Mouse (Mus musculus) testis, postnatal 10 days (tissue): ENCODE data around the gene Rbm8a.
A peak's percentile ranks its signal among the peaks of the same experiment; 100 is the strongest.

Experiments used
- DNase-seq: peaks from one replicate; pipeline ENCODE4 v3.0.0; 2021; ENCODE audit warnings: low spot score

Rbm8a gene

DNA sequence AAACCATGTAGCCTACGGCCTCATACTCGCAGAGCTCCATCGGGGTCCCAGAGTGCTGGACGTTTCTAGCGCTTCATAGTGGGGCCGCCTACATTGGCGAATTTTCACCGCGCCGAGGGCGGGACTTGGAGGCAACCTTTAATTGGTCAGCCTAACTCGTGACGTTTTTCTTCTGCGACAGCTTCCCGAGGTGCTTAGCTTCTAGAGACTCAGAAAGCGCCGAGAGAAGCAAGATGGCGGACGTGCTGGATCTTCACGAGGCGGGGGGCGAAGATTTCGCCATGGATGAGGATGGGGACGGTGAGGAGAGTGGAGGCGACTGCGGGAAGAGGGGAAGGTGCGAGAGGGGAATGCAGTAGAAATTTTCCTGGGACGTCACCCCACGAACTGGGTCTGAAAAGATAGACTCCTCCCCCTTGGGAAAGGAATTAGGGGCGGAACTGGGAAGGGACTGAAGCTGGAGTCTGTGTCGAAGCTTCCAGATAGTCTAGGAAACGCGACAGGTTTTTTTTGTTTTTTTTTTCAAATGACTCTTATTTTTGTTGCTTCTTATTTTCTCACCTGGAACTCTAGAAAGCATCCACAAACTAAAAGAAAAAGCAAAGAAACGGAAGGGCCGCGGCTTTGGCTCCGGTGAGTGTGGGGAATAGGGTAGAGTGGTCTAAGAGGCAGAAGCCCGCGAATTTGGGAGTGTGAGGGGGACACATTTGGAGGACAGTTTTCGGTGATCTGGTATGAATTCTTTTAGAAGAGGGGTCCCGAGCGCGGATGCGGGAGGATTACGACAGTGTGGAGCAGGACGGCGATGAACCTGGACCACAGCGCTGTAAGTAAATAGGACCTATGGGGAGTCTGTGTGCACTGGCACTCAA, at the start of gene Rbm8a:
TSS of gene Rbm8a (plus strand) at position 205 of the 872 bp plus-strand sequence.
- peak; percentile 95 for DNase-seq

DNA sequence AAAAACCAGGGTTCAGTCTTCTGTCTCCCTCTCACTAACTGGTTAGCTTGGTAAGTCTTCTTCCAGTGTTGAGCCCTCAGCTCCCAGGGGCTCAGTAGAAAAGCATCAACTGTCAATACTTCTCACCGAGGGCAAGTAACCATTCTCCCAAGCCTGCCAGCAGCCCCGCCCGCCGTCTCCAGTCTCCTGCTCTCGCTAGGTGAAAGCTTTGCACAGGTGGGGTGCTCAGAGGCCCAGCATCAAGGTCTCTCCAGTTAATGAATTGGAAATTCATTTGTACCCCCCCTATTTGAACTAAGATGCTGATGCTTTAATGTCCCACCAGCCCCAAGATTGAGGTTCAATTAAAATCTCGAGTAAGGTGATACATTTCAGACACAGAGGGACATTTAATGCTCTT, 48.6 kb upstream of the Rbm8a start:
- DNase-seq = peak; percentile 47

DNA sequence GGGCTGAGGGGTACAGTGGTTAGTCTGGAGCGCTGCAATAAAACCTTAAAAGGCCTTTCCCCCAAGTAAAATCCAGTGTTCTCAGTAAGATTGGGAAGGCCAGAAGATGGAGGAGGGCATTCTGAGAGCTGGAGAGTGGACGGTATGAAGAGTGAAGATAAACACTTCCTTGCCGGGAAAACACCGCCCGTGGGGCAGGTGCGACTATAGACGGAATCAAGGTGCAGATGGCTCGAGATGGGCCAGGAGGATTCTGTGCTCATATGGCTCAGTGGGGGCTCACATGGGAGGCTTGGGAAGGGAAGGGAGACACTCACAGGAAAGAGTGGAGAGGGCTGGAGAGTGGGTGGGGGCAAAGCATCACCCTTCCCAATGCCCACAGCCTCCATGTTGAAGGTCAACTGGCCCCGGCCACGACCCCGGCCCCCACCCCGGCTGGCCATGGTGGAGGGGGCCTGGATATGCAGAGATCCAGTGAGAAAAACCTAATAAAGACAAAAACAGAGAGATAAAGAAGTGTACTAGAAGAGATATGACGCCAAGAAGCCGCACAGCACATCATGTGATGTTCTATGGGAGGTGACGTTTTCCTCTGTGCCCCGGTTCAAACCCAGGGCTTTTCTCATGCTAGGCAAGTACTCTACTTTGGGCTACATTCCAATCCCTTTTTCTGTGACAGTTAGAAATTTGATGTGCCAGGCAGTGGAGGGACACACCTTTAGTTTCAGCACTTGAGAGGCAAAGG, 47.8 kb upstream of the Rbm8a start:
- peak; percentile 40 for DNase-seq

DNA sequence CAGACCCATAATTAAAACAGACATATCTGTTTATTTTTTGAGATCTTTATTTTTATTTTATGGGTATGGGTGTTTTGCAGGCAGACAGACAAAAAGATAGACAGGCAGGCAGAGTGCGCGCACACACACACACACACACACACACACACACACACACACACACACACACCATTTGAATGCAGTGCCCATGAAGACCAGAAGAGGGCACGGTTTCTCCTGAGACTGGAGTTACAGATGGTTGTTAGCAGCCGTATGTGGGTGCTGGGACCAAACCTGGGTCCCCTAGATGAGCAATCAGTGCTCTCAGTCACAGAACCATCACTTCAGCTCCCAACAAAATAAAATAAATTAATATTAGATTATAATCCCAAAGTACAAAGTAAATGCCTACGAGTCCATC, 46.3 kb upstream of the Rbm8a start:
- peak; percentile 39 for DNase-seq

DNA sequence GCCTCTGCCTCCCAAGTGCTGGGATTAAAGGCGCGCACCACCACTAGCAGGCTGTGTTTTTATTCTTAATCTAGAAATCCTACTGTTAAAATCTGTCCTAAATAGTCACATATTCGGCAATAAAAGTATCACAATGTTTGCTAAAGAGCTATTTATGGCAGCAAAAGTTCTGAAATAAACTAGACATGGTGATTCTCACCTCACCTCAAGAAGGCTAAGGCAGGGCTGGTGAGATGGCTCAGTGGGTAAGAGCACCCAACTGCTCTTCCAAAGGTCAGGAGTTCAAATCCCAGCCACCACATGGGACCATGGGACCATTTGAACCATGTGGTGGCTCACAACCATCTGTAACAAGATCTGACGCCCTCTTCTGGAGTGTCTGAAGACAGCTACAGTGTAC, 39.1 kb upstream of the Rbm8a start:
- no peak for DNase-seq

DNA sequence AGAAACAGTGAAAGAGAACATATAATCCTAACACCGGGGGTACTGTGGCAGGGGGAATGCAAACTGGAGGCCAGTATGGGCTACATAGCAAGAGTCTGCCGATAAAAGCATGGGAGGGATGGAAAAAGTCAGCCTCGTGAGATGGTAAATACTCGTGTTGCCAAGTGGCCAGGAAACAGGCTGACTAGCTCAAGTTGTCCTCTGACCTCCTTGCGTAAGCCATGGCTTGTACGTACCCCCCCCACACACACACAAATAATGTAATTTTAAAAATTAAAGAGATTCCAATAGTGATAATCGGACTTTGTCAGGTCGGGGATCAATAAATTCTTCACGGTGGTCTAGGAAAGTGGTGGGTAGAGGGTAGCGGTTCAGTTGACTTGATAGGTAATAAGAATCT, 36.4 kb upstream of the Rbm8a start:
- no peak for DNase-seq

DNA sequence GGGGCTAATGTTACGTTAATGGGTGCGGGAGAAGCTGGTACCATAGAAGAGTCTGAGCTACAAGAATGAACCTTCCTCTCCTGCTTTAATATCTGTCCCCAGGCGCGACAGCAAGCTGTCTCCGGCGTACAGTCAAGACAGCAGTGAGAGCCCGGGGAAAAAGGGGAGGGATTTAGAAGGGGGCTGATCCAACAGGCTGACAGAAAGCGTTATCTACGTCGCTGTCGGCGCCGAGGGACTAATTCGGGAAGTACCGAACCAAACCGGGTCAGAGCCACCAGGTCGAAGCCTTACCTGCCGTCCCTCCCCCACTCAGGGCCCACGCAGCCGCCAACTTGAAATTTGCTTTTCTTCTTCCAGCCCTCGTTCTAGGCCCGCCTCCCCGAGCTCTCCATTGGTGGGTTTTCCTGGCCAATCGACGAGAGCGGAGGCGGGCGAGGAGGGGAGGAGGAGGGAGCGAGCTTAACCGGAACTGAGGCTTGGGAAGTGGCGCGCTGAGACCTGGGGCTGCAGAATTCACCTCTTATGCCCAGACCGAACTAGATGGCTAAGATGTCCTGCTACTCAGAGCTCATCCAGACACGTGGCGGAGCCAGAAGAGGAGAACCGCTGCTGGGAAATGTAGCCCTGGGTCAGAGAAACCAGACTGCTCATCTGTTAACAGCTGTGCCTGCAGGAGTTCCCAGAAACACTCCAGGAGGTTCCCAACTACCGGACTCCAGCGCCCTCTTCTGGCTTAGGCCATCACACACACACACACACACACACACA, 35.8 kb upstream of the Rbm8a start, which contains the start of gene Polr3gl:
TSS of gene Polr3gl (minus strand) at position 392 of the 771 bp plus-strand sequence.
- peak; percentile 96 for DNase-seq

DNA sequence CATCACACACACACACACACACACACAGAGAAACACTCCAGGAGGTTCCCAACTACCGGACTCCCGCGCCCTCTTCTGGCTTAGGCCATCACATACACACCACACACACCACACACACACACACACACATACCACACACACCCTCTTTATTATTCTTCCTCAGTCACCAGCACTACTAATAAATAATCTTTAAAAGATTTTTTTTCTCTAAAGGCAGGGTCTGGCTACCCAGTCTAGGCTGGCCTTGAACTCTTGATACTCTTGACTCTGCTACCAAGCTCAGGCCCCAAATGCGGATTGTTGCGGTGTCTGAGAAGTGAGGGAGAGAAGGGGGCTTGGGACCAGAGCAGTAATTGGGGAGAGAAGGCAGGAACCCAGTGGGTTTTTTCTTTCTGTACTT, 34.9 kb upstream of the Rbm8a start:
- DNase-seq = no peak

DNA sequence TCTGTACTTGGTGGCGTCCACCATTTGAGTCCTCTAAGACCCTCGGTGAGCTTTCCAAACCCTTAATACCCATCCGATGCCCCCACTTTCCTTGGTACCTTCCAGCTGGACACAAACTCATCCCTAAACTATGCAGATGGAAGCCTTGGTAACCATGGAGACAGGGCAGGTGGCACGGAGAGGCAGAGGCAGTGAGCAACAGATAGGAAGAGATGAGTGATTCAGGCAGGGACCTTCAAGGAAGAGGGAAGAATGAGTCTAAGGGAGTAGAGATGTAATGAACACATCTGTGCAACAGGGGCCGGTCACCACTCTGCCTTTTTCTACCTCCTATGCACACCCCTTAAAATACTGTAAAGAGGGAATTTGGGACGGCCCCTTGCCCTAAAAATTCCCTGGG, 34.1 kb upstream of the Rbm8a start:
- DNase-seq = no peak

DNA sequence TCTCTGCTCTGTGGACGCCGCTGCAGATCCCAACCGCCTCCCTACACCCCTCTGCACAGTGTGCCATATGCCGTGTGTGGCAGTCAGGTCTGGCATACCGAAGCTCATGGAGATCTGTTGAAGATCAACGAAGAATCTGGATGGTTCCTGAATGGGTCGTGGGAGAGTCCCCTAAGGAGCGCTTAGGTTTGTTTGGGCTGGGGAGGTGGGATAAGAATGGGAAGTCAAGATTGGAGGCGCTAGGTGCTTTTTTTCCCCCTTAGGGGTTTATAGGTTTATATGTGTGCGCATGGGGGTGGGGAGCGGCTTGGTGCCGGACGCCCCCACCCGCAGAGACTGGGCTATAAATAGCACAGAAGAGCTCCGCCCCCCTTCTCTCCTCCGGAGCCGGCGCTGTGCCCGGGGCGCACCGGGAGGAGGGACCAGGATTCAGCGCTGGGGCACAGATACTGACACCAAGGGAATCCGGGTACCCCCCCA, 33.5 kb upstream of the Rbm8a start, which contains the start of gene Ankrd34a:
TSS of gene Ankrd34a (plus strand) at position 409 of the 480 bp plus-strand sequence.
- DNase-seq = peak; percentile 62

DNA sequence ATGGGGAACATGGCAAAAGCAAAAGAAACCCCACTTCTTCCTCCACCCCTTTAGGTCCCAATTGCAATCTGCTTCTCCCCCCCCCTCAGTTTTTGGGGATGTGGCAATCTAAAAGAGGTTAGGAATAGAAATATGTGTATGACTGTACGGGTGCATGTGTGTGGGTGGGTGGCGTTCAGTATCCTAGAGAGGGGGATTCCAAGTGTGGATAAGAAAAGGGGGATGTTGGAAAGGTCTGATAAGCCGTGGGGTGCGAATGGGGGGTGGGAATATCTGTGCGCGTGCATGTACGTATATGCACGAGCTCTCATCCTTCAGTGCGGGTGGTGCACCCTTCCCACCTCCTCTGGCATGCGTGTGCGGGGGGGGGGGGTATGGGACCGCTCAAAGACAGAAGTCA, 32.9 kb upstream of the Rbm8a start:
- DNase-seq = no peak

DNA sequence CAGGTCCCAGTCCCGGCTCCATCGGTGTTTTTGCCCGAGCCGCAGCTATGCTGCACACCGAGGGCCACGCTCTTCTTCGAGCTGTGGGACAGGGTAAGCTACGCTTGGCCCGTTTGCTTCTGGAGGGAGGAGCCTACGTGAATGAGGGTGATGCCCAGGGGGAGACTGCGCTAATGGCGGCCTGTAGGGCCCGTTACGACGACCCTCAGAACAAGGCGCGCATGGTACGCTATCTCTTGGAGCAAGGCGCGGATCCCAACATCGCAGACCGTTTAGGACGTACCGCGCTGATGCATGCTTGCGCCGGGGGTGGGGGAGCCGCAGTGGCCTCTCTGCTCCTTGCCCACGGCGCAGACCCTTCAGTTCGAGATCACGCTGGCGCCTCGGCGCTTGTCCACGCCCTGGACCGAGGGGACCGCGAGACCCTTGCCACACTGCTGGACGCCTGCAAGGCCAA, 32.3 kb upstream of the Rbm8a start:
- peak; percentile 57 for DNase-seq

DNA sequence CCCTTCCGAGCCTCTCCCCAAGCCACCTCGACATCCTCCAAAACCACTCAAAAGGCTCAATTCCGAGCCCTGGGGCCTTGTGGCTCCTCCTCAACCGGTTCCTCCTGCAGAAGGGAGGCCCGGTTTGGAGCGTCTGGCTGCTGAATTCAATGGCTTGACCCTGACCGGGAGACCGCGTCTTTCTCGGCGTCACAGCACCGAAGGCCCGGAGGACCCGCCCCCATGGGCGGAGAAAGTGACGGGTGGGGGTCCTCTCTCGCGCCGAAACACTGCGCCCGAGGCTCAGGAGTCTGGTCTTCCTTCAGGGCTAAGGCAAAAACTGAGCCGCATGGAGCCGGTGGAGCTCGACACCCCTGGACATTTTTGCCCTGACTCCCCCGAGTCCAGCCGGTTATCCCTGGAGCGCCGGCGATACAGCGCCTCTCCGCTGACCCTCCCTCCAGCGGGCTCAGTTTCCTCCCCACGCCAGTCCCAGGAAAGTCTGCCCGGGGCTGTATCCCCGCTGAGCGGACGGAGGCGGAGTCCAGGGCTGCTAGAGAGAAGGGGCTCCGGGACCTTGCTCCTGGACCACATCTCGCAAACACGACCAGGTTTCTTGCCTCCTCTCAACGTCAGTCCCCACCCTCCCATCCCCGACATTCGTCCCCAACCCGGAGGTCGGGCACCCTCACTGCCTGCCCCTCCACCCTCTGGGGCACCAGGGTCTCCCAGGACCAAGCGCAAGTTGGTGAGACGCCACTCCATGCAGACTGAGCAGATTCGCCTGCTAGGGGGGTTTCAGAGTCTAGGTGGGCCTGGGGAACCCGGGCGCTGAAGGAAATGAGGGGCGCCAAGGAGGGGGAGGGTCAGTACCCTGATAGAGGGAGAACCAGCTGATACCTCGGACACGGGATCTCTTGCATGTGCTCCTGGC, 31.3 kb upstream of the Rbm8a start:
- DNase-seq = peak; percentile 81

DNA sequence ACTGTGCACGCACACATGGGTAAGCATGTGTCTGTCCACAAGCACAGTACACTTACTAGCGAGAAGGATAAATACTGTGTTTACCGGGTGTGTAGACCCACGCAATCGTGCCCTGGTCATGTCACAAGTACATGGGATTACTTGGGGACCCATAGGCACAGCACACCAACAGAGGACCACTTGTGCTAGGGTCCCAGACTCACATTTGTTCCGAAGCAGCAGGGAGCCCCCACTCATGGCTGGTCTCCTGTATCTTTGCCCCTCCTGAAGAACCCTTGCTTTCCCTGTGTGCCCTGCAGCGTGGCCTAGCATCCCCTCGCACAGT, 30.7 kb upstream of the Rbm8a start:
- no peak for DNase-seq

DNA sequence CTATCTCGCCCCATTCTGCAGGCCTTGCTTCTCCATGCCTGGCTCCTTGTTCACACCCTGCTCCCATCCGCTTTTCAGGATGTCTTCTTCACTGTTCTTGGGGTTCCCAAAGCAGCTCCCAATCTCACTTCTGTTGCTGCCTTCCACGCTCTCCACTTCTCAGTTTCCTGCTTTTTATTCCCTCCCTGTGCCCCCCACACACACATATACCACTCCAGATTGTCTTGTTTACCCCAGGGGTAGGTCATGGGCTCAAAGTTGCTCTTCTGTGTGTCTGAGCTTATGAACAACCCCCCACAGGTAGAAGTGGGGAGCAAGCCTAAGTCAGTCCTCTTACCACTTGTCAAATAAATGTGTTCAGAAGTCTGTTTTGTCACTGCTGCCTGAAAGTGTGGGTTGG, 30.3 kb upstream of the Rbm8a start:
- no peak for DNase-seq

DNA sequence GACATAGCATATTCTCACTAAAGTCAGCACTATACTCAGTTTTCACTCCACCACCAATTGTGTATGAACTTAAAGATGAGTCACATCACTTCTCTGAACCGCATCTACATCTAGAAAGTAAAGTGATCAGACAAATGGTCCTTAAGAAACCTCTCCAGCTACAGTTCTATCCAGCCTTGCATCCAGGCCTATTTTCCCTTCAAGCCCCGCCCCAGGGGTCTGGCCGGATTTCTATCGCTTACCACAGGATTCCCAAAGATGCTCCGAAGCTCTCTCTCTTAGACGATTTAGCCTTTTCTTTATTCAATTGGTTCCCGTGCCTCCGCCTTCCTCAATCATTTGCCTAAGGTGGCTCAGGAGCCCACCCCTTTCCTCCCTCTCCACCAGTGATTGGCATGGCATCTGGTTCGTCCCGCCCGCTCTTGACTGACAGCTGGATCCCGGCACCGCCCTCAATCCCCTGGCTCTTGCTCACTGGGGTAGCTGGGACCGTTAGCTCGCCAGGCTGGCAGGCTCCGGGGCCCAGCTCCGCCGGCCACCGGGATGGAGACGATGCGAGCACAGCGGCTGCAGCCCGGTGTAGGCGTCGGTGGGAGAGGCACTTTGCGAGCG, 29.0 kb upstream of the Rbm8a start, which contains the start of gene Lix1l:
TSS of gene Lix1l (plus strand) at position 511 of the 612 bp plus-strand sequence.
- DNase-seq = peak; percentile 93

DNA sequence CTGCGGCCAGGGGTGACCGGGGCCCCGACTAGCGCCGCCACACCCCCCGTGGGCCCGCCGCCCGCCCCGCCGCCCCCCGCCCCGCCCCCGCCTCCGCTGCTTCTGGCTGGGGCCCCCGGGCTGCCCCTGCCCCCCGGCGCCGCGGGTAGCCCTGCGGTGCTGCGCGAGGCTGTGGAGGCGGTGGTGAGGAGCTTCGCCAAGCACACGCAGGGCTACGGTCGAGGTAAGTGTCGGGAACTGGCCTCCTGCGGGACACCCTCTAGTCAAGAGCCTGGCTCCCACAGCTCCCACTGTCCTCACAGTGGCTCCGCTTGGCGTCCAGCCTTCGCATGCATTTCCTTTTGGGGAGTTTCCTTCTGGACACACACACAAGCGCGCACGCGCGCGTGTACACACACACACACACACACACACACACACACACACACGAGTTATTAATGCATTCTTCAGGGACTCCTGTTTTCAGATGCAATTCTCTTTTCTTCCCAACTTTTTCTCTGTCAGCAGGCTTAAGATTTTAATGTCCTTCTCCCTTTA, 28.4 kb upstream of the Rbm8a start:
- DNase-seq = peak; percentile 79

DNA sequence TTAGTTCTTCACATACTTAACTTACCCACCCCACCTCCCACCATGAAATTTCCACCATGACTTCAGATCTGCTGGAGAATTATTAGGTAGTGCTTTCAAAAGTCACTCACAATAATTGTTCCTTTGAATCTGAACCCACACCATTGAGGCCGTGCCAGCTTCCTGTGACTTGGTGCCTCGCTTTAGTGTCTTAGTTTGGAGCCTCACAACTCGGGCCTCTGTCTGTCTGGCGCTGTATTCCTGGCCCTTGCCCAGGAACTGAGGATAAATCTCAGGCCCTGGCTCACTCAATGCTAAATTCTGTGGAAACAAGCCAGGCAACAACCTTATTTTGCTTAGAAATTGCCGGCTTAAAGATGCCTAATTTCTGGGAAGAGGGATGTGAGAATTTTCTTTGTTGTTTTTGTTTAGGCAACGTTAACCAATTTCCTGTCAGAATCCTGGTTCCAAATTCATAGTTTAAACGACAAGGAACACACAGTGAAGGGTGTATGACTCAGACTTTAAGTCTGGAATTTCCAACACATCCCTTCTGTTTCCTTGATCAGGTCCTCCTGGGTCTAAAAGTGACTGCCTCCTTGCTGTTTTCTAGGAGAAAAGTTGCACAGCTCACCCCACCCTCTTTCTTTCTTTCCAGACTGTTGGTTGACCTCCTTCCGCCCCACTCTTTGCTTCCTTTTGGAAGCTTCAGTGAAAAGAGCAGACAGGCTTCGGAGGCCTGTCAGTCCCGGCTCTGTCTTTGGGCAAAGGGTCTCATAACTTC, 27.6 kb upstream of the Rbm8a start:
- peak; percentile 59 for DNase-seq

DNA sequence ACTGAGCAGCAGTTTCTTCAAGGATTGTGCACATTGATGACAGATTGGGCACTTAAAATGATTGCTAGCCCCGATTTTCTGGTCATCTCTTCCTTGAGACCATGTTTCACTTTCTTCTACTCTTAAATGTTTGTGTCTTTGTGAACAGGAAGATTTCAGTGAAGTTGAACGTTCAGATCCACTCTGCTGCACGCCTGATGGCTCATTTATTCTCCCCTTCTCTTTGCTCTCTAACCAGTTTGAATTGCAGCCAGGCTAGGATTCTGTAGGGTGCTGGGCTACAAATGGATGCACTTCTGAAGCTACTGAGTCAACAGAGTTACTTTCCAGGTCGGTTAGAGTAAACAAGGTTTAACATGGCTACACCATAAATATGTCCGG, 27.0 kb upstream of the Rbm8a start:
- no peak for DNase-seq

DNA sequence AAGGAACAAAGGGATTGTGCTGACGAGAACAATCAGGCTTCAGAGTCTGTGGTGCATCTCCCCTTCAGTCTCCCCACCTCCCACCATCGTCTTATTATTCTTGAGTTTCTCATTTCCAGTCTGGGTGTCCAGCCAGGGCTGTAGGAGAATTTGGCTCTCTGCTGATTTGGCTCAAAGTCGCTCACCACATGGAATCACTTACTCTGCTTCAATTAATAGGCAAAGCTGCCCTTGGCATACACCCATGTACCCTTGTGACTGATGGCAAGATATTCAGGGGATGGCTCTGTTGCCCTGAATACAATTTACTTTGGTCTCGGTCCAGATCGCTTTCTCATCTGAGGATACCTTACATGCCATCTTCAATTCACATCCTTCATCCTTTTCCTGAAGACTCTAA, 26.4 kb upstream of the Rbm8a start:
- DNase-seq = no peak
